In the genomic region with DNA sequence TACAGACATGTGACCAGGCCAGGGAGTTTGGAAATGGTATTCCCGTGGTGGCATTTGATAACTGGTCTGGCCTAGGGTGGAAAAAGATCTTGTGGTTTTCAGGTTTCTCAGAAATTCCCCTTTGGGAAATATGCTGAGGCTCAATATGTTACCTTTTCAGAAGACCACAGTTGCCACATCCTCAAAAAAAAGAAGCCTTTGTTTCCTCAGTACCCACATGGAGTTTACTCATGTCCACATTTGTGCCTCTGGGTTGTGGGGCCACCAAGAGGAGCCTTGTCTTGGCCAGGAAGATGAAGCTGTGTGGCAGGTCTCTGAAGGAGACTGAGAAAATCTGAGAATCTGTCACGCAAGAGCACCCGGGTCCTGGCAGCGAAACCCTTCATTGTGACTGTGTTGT, we compare ENCODE assay signal across 16 mouse cellular contexts.
"Had no signal": no experiment of that assay in that cellular context is flagged by ENCODE, and none has a peak within 500 bp of the region (broad histone marks: within the 10 kb centered on the region; RNA-seq: fewer than 3 reads in every experiment).

No protein-coding gene starts in this region.

- H3K9me3 ChIP-seq: limb, embryonic 13.5 days; liver, embryonic 13.5 days; lung, embryonic 15.5 days; midbrain, embryonic 15.5 days; neural tube, embryonic 13.5 days had no signal

- H3K27me3 ChIP-seq: limb, embryonic 13.5 days; liver, embryonic 13.5 days; lung, embryonic 15.5 days; midbrain, embryonic 15.5 days; neural tube, embryonic 13.5 days had no signal

- H3K4me2 ChIP-seq: limb, embryonic 13.5 days; liver, embryonic 13.5 days; lung, embryonic 15.5 days; midbrain, embryonic 11.5 days; midbrain, embryonic 15.5 days; neural tube, embryonic 13.5 days had no signal

- H3K36me3 ChIP-seq: limb, embryonic 13.5 days; liver, embryonic 13.5 days; lung, embryonic 15.5 days; midbrain, embryonic 15.5 days; neural tube, embryonic 13.5 days had no signal

- H3K4me3 ChIP-seq: left cerebral cortex, adult 2 months; limb, embryonic 13.5 days; liver, embryonic 13.5 days; lung, embryonic 15.5 days; midbrain, embryonic 15.5 days; neural tube, embryonic 13.5 days had no signal

- ATAC-seq: liver, postnatal 0 days; midbrain, embryonic 15.5 days had no signal

- H3K27ac ChIP-seq: left cerebral cortex, adult 2 months; limb, embryonic 13.5 days; liver, embryonic 13.5 days; lung, embryonic 15.5 days; midbrain, embryonic 15.5 days; neural tube, embryonic 13.5 days had no signal

- DNase-seq: kidney, adult 18-20 months; kidney, postnatal 25 days; liver, embryonic 13.5 days; liver, postnatal 0 days; lung, postnatal 14 days; retina, postnatal 1 day; right cerebral cortex, postnatal 4 days; spleen, adult 18-20 months; thymus, adult 18-20 months; thymus, postnatal 14 days had no signal

- H3K9ac ChIP-seq: limb, embryonic 13.5 days; liver, embryonic 13.5 days; liver, postnatal 0 days; lung, embryonic 15.5 days; midbrain, embryonic 15.5 days; neural tube, embryonic 13.5 days had no signal
